Mouse (Mus musculus) MEL (cell line): ENCODE data around the gene Dnah6. TPM values are rescaled to one million over a fixed set of nuclear protein-coding genes. Genes with fewer than 3 reads are reported as not detected.

ENCODE experiments used
- DNase-seq: peaks from one replicate; pipeline ENCODE4 v3.0.0; 2011; ENCODE audit warnings: low read depth, low spot score
- H3K27ac ChIP-seq: 2 replicates; pipeline ENCODE4 v1.5.1; 2012; ENCODE audit warnings: low read depth, mild to moderate bottlenecking, control low read depth, low read length, moderate library complexity; ENCODE audit not compliant: control insufficient read depth
- H3K27me3 ChIP-seq, 2 experiments: fragments of 150-350 bp in 1 of 2; sonication (generic) in 1 of 2; 2 replicates each; pipeline ENCODE4 v1.6.1; 2012; ENCODE audit warnings: low read length in 2 of 2, mild to moderate bottlenecking in 2 of 2, improper control_type of control experiment in 1 of 2, moderate library complexity in 1 of 2; ENCODE audit not compliant: insufficient read depth in 2 of 2, control insufficient read depth in 1 of 2
- H3K36me3 ChIP-seq, 2 experiments: 2 replicates each; pipeline ENCODE4 v1.6.1; 2012 to 2014; ENCODE audit warnings: low read length in 2 of 2, improper control_type of control experiment in 1 of 2, inconsistent platforms in 1 of 2, mild to moderate bottlenecking in 1 of 2; ENCODE audit not compliant: insufficient read depth in 2 of 2, control insufficient read depth in 1 of 2
- H3K4me1 ChIP-seq, 2 experiments: fragments of 150-350 bp in 1 of 2; sonication (generic) in 1 of 2; 2 replicates each; pipeline ENCODE4 v1.6.1; 2012; ENCODE audit warnings: low read length in 2 of 2, improper control_type of control experiment in 1 of 2, mild to moderate bottlenecking in 1 of 2; ENCODE audit not compliant: insufficient read depth in 2 of 2, control insufficient read depth in 1 of 2
- H3K4me3 ChIP-seq, 2 experiments: fragments of 150-350 bp in 1 of 2; sonication (generic) in 1 of 2; 2 replicates each; pipeline ENCODE4 v1.5.1; 2012; ENCODE audit warnings: low read depth in 2 of 2, low read length in 2 of 2, mild to moderate bottlenecking in 2 of 2, moderate library complexity in 2 of 2, control low read depth in 1 of 2, improper control_type of control experiment in 1 of 2; ENCODE audit not compliant: control insufficient read depth in 1 of 2, insufficient read depth in 1 of 2
- H3K79me2 ChIP-seq: 2 replicates; pipeline ENCODE4 v1.6.1; 2012; ENCODE audit warnings: mild to moderate bottlenecking, low read length, moderate library complexity; ENCODE audit not compliant: control insufficient read depth, poor library complexity, insufficient read depth
- H3K9ac ChIP-seq: 2 replicates; pipeline ENCODE4 v1.6.1; 2012; ENCODE audit warnings: low read depth, mild to moderate bottlenecking, control low read depth, low read length, moderate library complexity; ENCODE audit not compliant: control insufficient read depth, poor library complexity, severe bottlenecking
- H3K9me3 ChIP-seq: fragments of 150-350 bp; sonication (generic); replicated peaks from 2 replicates; pipeline ENCODE4 v1.6.1; 2012; ENCODE audit warnings: mild to moderate bottlenecking, low read length, improper control_type of control experiment, moderate library complexity; ENCODE audit not compliant: insufficient read depth
- BHLHE40 ChIP-seq: IDR thresholded peaks from 2 replicates; pipeline ENCODE4 v1.6.1; 2012; ENCODE audit warnings: low read depth, mild to moderate bottlenecking, inconsistent platforms, low read length, improper control_type of control experiment, borderline replicate concordance
- E2F4 ChIP-seq: IDR thresholded peaks from 2 replicates; pipeline ENCODE4 v1.6.1; 2011; ENCODE audit warnings: low read depth, low read length, improper control_type of control experiment, borderline replicate concordance
- ELF1 ChIP-seq: IDR thresholded peaks from 2 replicates; pipeline ENCODE4 v1.6.1; 2014; ENCODE audit warnings: low read depth, mild to moderate bottlenecking, inconsistent platforms, low read length, improper control_type of control experiment, moderate library complexity
- EP300 ChIP-seq, 2 experiments: IDR thresholded peaks; 2 replicates each; pipeline ENCODE4 v1.6.1; 2011; ENCODE audit warnings: improper control_type of control experiment in 2 of 2, low read length in 2 of 2, low read depth in 1 of 2, mild to moderate bottlenecking in 1 of 2
- ETS1 ChIP-seq: IDR thresholded peaks from 2 replicates; pipeline ENCODE4 v1.6.1; 2012; ENCODE audit warnings: low read depth, mild to moderate bottlenecking, inconsistent platforms, low read length, improper control_type of control experiment, moderate library complexity
- GABPA ChIP-seq: IDR thresholded peaks from 2 replicates; pipeline ENCODE4 v1.6.1; 2012; ENCODE audit warnings: low read depth, mild to moderate bottlenecking, inconsistent platforms, low read length, improper control_type of control experiment, moderate library complexity
- GATA1 ChIP-seq: IDR thresholded peaks from 2 replicates; pipeline ENCODE4 v1.6.1; 2011; ENCODE audit warnings: low read depth, low read length, improper control_type of control experiment
- HCFC1 ChIP-seq: IDR thresholded peaks from 2 replicates; pipeline ENCODE4 v1.6.1; 2012; ENCODE audit warnings: low read depth, mild to moderate bottlenecking, inconsistent platforms, low read length, improper control_type of control experiment, moderate library complexity
- MAFK ChIP-seq: IDR thresholded peaks from 2 replicates; pipeline ENCODE4 v1.6.1; 2011; ENCODE audit warnings: low read depth, mild to moderate bottlenecking, low read length, improper control_type of control experiment, borderline replicate concordance
- MAX ChIP-seq: IDR thresholded peaks from 2 replicates; pipeline ENCODE4 v1.6.1; 2011; ENCODE audit warnings: low read length, improper control_type of control experiment
- MEF2A ChIP-seq: IDR thresholded peaks from 2 replicates; pipeline ENCODE4 v1.6.1; 2014; ENCODE audit warnings: low read depth, mild to moderate bottlenecking, inconsistent platforms, low read length, improper control_type of control experiment; ENCODE audit not compliant: poor library complexity, insufficient replicate concordance, severe bottlenecking; ENCODE audit errors: extremely low read depth
- MXI1 ChIP-seq: IDR thresholded peaks from 2 replicates; pipeline ENCODE4 v1.6.1; 2011; ENCODE audit warnings: mild to moderate bottlenecking, low read depth, low read length, improper control_type of control experiment
- MYB ChIP-seq: IDR thresholded peaks from 2 replicates; pipeline ENCODE4 v1.6.1; 2011; ENCODE audit warnings: mild to moderate bottlenecking, low read depth, low read length, improper control_type of control experiment
- NELFE ChIP-seq: IDR thresholded peaks from 2 replicates; pipeline ENCODE4 v1.6.1; 2011; ENCODE audit warnings: low read depth, low read length, improper control_type of control experiment
- NRF1 ChIP-seq: IDR thresholded peaks from 2 replicates; pipeline ENCODE4 v1.6.1; 2014; ENCODE audit warnings: low read depth, mild to moderate bottlenecking, inconsistent platforms, low read length, improper control_type of control experiment, moderate library complexity; ENCODE audit not compliant: poor library complexity, insufficient read depth, severe bottlenecking
- POLR2AphosphoS5 ChIP-seq: IDR thresholded peaks from 2 replicates; pipeline ENCODE4 v1.6.1; 2012; ENCODE audit warnings: low read depth, borderline replicate concordance, mild to moderate bottlenecking, inconsistent platforms, low read length, moderate library complexity, mixed read lengths
- RAD21 ChIP-seq: IDR thresholded peaks from 2 replicates; pipeline ENCODE4 v1.6.1; 2011; ENCODE audit warnings: mild to moderate bottlenecking, low read depth, low read length, improper control_type of control experiment
- SIN3A ChIP-seq: IDR thresholded peaks from 2 replicates; pipeline ENCODE4 v1.6.1; 2012; ENCODE audit warnings: low read length, improper control_type of control experiment, inconsistent platforms
- SMC3 ChIP-seq: IDR thresholded peaks from 2 replicates; pipeline ENCODE4 v1.6.1; 2011; ENCODE audit warnings: low read depth, low read length, improper control_type of control experiment
- TBP ChIP-seq: IDR thresholded peaks from 2 replicates; pipeline ENCODE4 v1.8.0; 2011; ENCODE audit warnings: low read depth, low read length, improper control_type of control experiment
- TCF12 ChIP-seq: IDR thresholded peaks from 2 replicates; pipeline ENCODE4 v1.6.1; 2014; ENCODE audit warnings: low read depth, mild to moderate bottlenecking, inconsistent platforms, low read length, improper control_type of control experiment, moderate library complexity
- ZMIZ1 ChIP-seq: IDR thresholded peaks from 2 replicates; pipeline ENCODE4 v1.6.1; 2012; ENCODE audit warnings: low read depth, mild to moderate bottlenecking, inconsistent platforms, low read length, improper control_type of control experiment, moderate library complexity
- ZNF384 ChIP-seq: IDR thresholded peaks from 2 replicates; pipeline ENCODE4 v1.6.1; 2012; ENCODE audit warnings: low read depth, mild to moderate bottlenecking, inconsistent platforms, low read length, improper control_type of control experiment
- polyA plus RNA-seq, 2 experiments: library from polyadenylated mRNA; stranded (reverse) in 1 of 2; unstranded in 1 of 2; fragments of >175 nt in 1 of 2; fragments of >200 nt in 1 of 2; gene quantifications; 2 replicates each; pipeline versions ENCODE4 v1.2.1 to v1.2.4; 2012; ENCODE audit warnings: low replicate concordance in 2 of 2, low read depth in 1 of 2; ENCODE audit not compliant: insufficient read length in 2 of 2, insufficient read depth in 1 of 2, missing spikeins in 1 of 2
- total RNA-seq: library from RNA; depleted of rRNA; stranded (reverse); fragments of 300-350 nt; gene quantifications from 2 replicates; pipeline ENCODE4 v1.2.3, GENCODE M21; 2012

Dnah6 gene
- total and polyA plus RNA-seq, 3 experiments, result not detected

DNA sequence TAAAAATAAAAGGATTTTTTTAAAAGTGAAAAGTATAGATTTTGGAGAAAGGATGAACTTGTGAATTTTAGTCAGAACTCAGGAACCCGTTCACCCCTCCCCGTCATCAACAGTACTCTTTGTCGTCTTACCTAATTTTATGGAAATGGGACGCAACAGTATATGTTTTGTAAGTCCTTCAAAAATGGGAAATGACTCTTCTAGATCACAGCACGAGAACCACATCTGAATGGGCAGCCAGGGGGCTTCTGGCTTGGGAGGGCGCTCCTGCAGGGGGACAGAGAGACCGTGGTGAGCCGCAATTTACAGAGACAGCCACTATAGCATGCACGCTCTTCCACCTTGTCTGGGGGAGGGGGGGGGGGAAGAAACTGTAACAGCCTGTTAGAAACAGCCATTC is 167.9 kb downstream of the Dnah6 start:
- no peak overlapping the region for H3K27ac ChIP-seq
- H3K4me1 ChIP-seq, result no peaks in the 10 kb centered on the region
- no peak overlapping the region for H3K9ac ChIP-seq
- no peak for TF ChIP-seq NELFE
- no peak for TF ChIP-seq MXI1
- TF ChIP-seq EP300 (IDR thresholded peaks at IDR 0.05; ENCODE audit: low read depth in 1 of 2, low read length in 2 of 2), result no peak
- no peak for TF ChIP-seq ELF1
- no peaks in the 10 kb centered on the region for H3K79me2 ChIP-seq
- H3K27me3 ChIP-seq, result no peaks in the 10 kb centered on the region
- H3K9me3 ChIP-seq, result no peaks in the 10 kb centered on the region
- no peaks in the 10 kb centered on the region for H3K36me3 ChIP-seq
- H3K4me3 ChIP-seq, result no peak overlapping the region
- no peak for DNase-seq

DNA sequence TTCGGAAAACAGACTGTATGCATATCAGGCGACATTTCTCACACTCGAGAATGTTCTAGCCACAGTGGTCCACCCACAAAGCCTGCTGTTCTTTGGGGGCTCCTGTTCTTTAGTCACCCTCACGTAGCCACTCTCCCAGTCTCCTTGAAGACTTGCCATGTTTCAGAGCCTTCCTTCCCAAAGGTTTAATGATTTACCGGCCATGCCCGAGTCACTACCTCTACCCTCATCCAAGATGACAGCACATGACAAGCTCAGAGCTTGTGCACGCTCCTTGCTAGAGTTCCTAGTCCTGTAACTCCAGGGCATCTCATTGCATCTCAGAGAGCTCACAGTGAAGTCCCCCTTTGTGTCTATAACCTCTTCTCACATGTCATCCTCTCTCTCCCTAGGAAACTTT is 174.2 kb downstream of the Dnah6 start:
- no peaks in the 10 kb centered on the region for H3K36me3 ChIP-seq
- no peak overlapping the region for H3K4me3 ChIP-seq
- DNase-seq, result no peak
- H3K27ac ChIP-seq, result no peak overlapping the region
- no peaks in the 10 kb centered on the region for H3K4me1 ChIP-seq
- no peak overlapping the region for H3K9ac ChIP-seq
- no peaks in the 10 kb centered on the region for H3K27me3 ChIP-seq
- H3K79me2 ChIP-seq, result no peaks in the 10 kb centered on the region
- TF ChIP-seq TBP, result no peak
- no peak for TF ChIP-seq HCFC1
- TF ChIP-seq GABPA, result no peak
- no peak for TF ChIP-seq RAD21
- TF ChIP-seq ZMIZ1, result no peak
- TF ChIP-seq MAX, result no peak
- no peak for TF ChIP-seq ZNF384
- TF ChIP-seq SMC3, result no peak
- no peak for TF ChIP-seq MEF2A
- TF ChIP-seq NRF1, result no peak
- TF ChIP-seq MYB, result no peak
- TF ChIP-seq POLR2AphosphoS5, result no peak
- no peak for TF ChIP-seq SIN3A
- no peak for TF ChIP-seq NELFE
- no peak for TF ChIP-seq GATA1
- no peak for TF ChIP-seq E2F4
- no peak for TF ChIP-seq TCF12
- no peak for TF ChIP-seq BHLHE40
- TF ChIP-seq MAFK, result no peak
- TF ChIP-seq ETS1, result no peak
- no peaks in the 10 kb centered on the region for H3K9me3 ChIP-seq
